Mouse (Mus musculus) olfactory bulb, adult 2 months (tissue): ENCODE measurements around the gene Nags.

Experiments
- CTCF ChIP-seq: fragments of 200-500 bp; IDR thresholded peaks from 2 replicates; pipeline ENCODE4 v1.5.1; 2012; ENCODE audit warnings: low read depth, mild to moderate bottlenecking, low read length, moderate library complexity; ENCODE audit not compliant: insufficient read depth
- POLR2A ChIP-seq: fragments of 200-500 bp; IDR thresholded peaks from 2 replicates; pipeline ENCODE4 v1.6.1; 2012; ENCODE audit warnings: mild to moderate bottlenecking, low read depth, low read length, moderate library complexity; ENCODE audit not compliant: insufficient read depth

DNA sequence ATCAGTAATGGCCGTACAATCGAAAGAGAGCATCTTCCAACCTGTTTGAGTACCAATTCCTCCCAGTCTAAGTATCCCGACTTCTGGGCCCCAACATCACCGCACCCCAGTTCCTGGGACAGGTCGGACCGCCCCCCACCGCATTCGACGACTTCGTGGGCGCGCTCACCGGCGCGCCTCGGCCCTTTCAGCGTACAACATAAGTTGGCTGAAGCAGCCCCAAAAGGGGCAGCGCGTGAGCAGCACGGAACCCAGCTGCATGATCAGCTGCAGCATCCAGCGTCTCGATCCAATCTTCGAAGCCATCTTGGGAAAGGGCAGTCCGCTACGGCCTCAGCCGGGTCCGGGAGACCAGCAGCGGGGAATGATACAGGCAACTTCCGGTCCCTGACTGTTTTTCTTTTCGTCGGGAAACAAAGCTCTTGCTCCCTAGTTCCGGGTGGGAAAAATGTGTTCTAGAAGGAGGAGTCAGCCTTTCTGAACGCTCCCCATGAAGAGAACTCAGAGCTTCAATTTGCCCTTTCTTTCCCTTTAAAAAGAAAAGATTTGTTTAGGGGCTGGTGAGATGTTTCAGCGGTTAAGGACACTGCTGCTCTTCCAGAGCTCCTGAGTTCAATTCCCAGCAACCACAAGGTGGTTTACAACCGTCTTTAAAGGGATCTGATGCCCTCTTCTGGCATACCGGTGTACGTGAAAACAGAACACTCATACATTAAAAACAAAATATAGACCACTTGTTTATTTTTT lies 10.9 kb downstream of the Nags start, which contains the start of gene Tmem101:
- TF ChIP-seq CTCF (no peak), POLR2A (0 out of 2 replicates have a peak, but pooled peaks have one; percentile 46)
